Mouse (Mus musculus): ENCODE measurements around the gene Hist2h2ac.

Hist2h2ac gene

DNA sequence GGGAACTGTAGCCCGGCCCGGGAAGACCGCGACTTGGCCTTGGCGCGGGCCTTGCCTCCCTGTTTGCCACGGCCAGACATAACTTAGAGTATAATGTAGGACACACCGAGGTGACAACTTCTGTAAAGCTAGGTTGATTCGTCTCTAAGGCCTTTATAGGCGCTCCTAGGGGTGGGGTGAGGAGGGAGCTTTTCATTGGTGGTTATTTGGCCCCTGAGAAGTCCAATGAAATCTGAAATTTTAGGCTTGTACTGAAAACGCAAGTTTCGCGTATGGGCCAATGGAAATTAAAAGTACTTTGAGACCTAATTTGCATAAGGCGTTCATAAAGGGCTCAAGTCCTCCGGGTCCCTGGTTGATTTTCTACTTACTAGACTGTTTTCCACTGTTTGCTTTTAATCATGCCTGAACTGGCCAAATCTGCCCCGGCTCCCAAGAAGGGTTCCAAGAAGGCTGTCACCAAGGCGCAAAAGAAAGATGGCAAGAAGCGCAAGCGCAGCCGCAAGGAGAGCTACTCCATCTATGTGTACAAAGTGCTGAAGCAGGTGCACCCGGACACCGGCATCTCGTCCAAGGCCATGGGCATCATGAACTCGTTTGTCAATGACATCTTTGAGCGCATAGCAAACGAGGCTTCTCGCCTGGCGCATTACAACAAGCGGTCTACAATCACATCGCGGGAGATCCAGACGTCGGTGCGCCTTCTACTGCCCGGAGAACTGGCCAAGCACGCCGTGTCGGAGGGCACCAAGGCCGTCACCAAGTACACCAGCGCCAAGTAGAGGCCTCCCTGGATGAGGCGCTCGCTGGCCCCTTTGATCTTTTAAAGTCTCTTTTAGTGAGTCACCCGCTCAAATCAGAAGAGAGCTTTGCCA lies at the start of gene Hist2h2ac, which contains the start of gene Hist2h2be:
Gene Hist2h2ac (minus strand): TSS at position 116 of the 875 bp plus-strand sequence.
Gene Hist2h2be (plus strand): TSS at position 355 of the 875 bp plus-strand sequence.
- peak; percentile 84 to 88 for DNase-seq

- peak; percentile 90 to 93 for DNase-seq
Observed at GRCm38 (mm10) chr3:96269511-96270474, 49.1 kb upstream of the Hist2h2ac start, which contains the start of gene Hist2h2bb. Hist2h2bb (plus strand) TSS chr3:96269752.

GRCm38 (mm10) chr3:96268776-96269378 lies 48.2 kb upstream of the Hist2h2ac start:
- peak; percentile 44 to 53 for DNase-seq

GRCm38 (mm10) chr3:96268051-96268775 lies 47.5 kb upstream of the Hist2h2ac start, which contains the start of gene Hist2h3b:
Hist2h3b (plus strand) TSS chr3:96268654.
- peak; percentile 79 to 82 for DNase-seq

DNA sequence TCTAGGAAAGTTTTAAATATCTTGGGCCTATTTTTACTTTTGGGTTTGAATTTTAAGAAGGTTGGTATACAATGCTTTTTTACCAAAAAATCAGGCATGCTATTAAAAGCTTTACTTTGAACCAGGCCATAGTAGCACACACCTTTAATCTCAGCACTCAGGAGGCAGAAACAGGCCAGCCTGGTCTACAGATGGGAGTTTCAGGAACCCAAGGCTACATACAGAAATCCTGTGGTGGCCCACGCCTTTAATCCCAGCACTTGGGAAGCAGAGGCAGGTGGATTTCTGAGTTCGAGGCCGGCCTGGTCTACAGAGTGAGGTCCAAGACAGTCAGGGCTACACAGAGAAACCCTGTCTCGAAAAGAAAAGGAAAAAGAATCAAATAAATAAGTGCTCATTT lies 46.9 kb upstream of the Hist2h2ac start:
- no peak for DNase-seq

- DNase-seq, result no peak
Observed at GRCm38 (mm10) chr3:96266132-96266710, 45.5 kb upstream of the Hist2h2ac start.

DNA sequence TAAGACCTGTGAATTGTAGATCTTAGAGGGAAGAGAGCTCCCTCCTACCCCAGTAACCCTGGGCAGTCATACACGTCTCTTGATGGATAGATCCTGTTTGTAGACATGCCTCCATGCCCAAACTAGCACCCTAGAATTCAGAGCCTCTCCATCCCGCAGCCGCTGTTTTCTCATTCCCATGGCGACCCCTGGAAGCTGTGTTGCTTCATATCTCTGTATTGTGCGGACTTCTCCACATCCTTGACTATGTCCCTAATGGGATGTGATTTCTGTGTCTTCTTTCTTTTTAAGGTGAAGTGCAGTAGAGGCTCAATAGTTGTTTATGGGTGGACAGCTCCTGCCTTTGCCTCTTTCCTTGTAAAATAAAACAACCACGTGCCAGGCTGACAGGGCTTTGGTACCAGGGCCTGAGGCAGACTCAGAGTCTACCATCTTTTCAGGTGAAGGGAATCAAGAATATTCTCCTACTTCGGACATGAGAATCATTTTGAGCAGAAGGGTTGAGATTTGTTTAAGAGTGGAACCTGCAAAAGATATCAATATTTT lies 43.8 kb upstream of the Hist2h2ac start:
- peak in 1 of 2 experiments; percentile 27 for DNase-seq

- DNase-seq, result peak; percentile 56 to 60
Observed at GRCm38 (mm10) chr3:96263558-96264403, 43.1 kb upstream of the Hist2h2ac start.

DNA sequence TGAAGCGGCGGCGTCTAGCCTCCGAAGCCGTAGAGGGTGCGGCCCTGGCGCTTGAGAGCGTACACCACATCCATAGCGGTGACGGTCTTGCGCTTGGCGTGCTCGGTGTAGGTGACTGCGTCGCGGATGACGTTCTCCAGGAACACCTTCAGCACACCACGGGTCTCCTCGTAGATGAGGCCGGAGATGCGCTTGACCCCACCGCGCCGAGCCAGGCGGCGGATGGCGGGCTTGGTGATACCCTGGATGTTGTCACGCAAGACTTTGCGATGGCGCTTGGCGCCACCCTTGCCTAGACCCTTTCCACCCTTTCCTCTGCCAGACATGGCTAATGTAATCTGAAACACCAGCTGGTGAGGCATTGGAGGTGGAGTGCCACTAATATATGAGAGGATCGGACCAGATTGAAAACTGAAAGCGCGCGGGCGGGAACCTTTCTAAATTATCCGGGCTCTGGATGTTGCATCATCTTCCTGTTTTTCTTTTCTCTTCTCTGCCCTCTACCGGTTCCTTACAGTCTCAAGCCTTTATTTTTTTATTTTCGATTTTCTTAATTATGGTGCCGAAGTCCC lies 42.4 kb upstream of the Hist2h2ac start, which contains the start of gene Hist2h4:
Gene Hist2h4 (minus strand): TSS at position 333 of the 572 bp plus-strand sequence.
- DNase-seq, result peak; percentile 93

DNA sequence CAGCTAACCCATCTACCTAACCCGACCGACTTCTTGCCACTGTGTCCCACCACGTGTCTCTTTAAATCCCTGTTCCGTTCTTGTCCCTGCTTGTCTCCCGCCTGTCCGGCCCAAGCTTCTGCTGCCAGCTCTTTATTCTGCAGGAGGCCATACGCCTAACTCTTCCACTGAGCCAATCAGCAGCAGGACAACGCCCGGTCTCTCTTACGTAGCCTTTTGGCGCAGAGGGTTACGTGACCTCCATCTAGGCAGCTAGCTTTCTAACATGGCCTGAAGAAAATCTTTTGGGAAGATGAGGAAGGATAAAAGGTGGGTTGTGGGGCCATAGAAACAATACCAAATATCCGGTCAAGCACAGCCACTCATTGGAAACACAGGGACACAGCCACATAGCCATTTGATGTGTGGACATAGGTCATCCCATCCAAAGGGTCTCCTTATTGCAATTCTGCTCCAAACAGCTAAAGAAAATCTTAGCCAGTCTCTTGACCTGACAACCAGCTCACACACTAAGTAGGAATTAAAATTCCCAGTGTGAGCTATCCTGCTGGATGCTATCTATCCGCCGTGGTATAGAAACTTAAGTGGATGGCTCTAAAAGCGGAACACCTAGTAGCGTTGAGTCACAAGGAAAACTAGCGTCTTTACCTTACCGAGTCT lies 41.7 kb upstream of the Hist2h2ac start:
- peak; percentile 46 to 58 for DNase-seq

DNA sequence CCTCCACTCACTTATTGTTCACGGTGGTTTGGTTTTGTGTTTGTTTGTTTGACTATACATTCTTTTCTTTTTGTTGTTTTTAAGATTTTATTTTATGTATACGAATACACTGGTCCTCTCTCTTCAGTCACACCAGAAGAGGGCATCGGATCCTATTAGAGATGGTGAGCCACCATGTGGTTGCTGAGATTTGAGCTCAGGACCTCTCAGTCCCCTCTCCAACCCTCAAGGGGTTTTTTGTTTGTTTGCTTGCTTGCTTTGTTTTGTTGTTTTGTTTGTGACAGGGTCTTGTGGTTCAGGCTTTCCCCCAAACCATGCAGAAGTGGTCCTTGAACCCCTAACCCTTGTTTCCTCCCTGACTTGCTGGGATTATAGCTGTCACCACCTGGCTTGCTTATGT lies 40.9 kb upstream of the Hist2h2ac start:
- DNase-seq, result no peak

DNA sequence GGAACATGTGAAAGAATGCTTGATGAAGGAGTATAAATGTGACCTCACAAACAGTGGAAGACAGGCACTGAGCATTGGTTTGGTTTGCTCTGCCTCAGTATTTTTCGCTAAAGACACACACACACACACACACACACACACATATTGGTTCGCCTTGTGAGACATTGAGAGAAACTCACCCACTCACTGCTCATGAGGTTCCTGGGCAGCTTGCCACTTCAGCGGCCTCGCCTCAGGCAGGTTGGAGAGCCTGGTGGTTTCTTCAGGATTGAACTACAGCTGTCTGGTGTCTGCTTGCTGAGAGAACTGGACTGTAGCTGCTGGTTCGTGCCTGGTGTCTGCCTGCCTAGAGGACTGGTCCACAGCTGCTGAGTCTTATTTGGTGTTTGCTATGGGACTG lies 39.5 kb upstream of the Hist2h2ac start:
- DNase-seq, result no peak

GRCm38 (mm10) chr3:96257190-96257589 lies 36.5 kb upstream of the Hist2h2ac start:
- no peak for DNase-seq

GRCm38 (mm10) chr3:96255926-96256593 lies 35.4 kb upstream of the Hist2h2ac start:
- no peak for DNase-seq

DNA sequence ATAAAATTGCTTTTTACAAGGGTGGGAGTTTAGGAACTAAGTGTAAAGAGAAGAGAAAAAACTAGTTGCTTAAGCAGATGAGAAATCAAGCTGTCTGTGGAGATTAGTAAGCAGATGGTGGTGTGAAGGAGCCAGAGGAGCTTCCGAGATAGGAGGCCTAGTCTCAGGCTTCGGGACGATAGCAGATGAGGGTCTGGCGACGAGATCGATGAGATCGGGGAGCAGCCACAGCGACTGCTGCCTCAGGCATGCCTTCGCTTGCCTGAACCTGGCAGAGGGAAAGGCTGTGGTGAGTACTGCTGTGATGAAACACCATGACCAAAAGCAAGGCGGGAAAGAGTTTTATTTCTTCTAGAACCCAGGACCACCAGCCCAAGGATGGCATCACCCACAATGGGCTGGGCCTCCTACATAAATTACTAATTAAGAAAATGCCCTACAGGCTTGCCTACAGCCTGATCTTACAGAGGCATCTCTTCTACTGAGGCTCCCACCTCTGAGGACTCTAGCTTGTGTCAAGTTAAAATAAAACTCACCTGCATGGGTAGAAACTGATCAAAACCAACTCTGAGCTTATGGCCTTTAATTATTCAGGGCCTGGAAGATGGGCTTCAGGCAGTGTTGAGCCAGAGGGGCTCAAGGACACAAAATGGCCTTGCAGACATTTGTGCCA lies 34.1 kb upstream of the Hist2h2ac start:
- no peak for DNase-seq

DNA sequence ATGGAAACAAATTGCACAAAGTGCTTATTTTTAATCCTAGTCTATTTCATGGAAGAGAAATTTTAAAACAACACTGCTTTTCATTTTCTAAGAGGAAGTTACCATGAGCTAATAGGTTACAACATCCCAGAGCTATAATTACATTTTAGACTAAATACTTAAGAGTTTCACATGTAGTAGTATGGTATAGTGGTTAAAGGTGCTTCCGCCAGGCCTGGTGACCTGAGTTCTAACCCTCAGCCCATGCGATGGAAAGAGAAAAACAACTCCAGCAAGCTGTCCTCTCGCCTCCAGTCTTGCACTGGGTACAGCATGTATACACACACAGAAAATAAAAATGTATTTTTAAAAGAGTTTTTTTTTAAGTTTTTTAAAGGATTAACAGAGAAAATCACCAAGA lies 31.1 kb upstream of the Hist2h2ac start:
- DNase-seq, result no peak

- no peak for DNase-seq
Observed at GRCm38 (mm10) chr3:96250890-96251289, 30.2 kb upstream of the Hist2h2ac start.

GRCm38 (mm10) chr3:96249034-96249345 lies 28.3 kb upstream of the Hist2h2ac start:
- DNase-seq, result peak in 1 of 2 experiments; percentile 45
